Mouse (Mus musculus) embryonic facial prominence, embryonic 11.5 days (tissue): ENCODE results near the gene Lrrc4c. TPM values are rescaled to one million over a fixed set of nuclear protein-coding genes. Genes with fewer than 3 reads are reported as not detected.

ENCODE experiments used
- ATAC-seq: fragments of 200-750 bp; cut with Nextera tagmentation; replicated peaks from 2 replicates; pipeline ENCODE4 v1.8.0; 2017; ENCODE audit warnings: low read depth; ENCODE audit not compliant: insufficient number of reproducible peaks, low FRiP score, low TSS enrichment
- DNase-seq: peaks from one replicate; pipeline ENCODE4 v3.0.0-alpha.2; 2015; ENCODE audit warnings: low spot score
- H3K27ac ChIP-seq: fragments of 300-500 bp; sonication (generic); replicated peaks from 2 replicates; pipeline ENCODE4 v1.5.1; 2014; ENCODE audit warnings: mild to moderate bottlenecking, low read depth, low read length, control low read depth
- H3K27me3 ChIP-seq: fragments of 300-500 bp; sonication (generic); 2 replicates; pipeline ENCODE4 v1.6.1; 2014; ENCODE audit warnings: mild to moderate bottlenecking, low read length, moderate library complexity, mixed read lengths; ENCODE audit not compliant: control insufficient read depth, insufficient read depth
- H3K36me3 ChIP-seq: fragments of 300-500 bp; sonication (generic); replicated peaks from 2 replicates; pipeline ENCODE4 v1.6.1; 2014; ENCODE audit warnings: low read depth, mild to moderate bottlenecking, low read length, moderate library complexity, mixed read lengths; ENCODE audit not compliant: control insufficient read depth, insufficient read depth
- H3K4me1 ChIP-seq: fragments of 300-500 bp; sonication (generic); 2 replicates; pipeline ENCODE4 v1.6.1; 2014; ENCODE audit warnings: low read length, mixed read lengths; ENCODE audit not compliant: control insufficient read depth, insufficient read depth
- H3K4me2 ChIP-seq: fragments of 300-500 bp; sonication (generic); 2 replicates; pipeline ENCODE4 v1.6.1; 2014; ENCODE audit warnings: low read depth, mild to moderate bottlenecking, control low read depth, low read length, moderate library complexity
- H3K4me3 ChIP-seq: fragments of 300-500 bp; sonication (generic); 2 replicates; pipeline ENCODE4 v1.5.1; 2014; ENCODE audit warnings: low read depth, low read length, control low read depth
- H3K9ac ChIP-seq: fragments of 300-500 bp; sonication (generic); replicated peaks from 2 replicates; pipeline ENCODE4 v1.6.1; 2014; ENCODE audit warnings: mild to moderate bottlenecking, control low read depth, low read length
- H3K9me3 ChIP-seq: fragments of 300-500 bp; sonication (generic); replicated peaks from 2 replicates; pipeline ENCODE4 v1.6.1; 2016; ENCODE audit warnings: mild to moderate bottlenecking, low read length, inconsistent platforms, mixed read lengths; ENCODE audit not compliant: control insufficient read depth
- WGBS: fragments of 180-500 bp; shearing (Covaris S2); extraction: QIAGEN DNeasy Blood & Tissue Kit; methylation state at CpG from one replicate; pipeline ENCODE4 v1.1.7; 2014; 5-methylcytosine and 5-hydroxymethylcytosine counted together
- polyA plus RNA-seq: library from polyadenylated mRNA; unstranded; fragments of >200 nt; fragmentation: Nextera tagmentation; extraction: Ambion mirVana; gene quantifications from 2 replicates; pipeline ENCODE4 v1.2.1, GENCODE M21; 2014

Lrrc4c gene
- polyA plus RNA-seq, 1 experiment from 2014 or later: 2.2 TPM

- ATAC-seq: no peak
- H3K36me3 ChIP-seq: no peaks in the 10 kb centered on the region
- DNase-seq: no peak
- no peaks in the 10 kb centered on the region for H3K4me1 ChIP-seq
- no peak overlapping the region for H3K27ac ChIP-seq
- H3K4me3 ChIP-seq: no peak overlapping the region
- no peak overlapping the region for H3K9ac ChIP-seq
- no peaks in the 10 kb centered on the region for H3K9me3 ChIP-seq
- 87% methylated on average over 3 of the region's 3 CpGs for WGBS
- no peak overlapping the region for H3K4me2 ChIP-seq
- no peaks in the 10 kb centered on the region for H3K27me3 ChIP-seq
These were observed 727.7 kb downstream of the Lrrc4c start for GRCm38 (mm10) chr2:97045628-97046027.

DNA sequence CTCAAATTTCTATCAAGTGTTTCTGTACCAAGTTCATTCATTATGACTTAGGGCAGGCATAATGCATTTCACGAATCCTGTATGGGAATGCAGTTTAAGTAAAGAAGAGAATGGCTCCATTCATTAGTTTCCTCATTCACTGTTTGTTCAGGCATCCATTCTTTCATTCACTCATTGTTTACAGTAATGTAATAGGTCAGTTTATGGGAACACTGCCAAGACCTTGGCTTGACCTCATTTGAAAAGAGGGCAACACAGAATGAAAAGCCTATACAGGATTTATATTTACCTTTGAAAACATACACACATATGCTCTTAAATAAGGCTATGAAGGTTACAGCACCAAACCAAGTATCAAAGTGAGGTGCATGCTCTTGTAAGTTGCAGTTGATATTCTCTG, 762.2 kb downstream of the Lrrc4c start:
- DNase-seq (no peak), ATAC-seq (no peak)
- no peak overlapping the region for H3K27ac ChIP-seq
- no peaks in the 10 kb centered on the region for H3K9me3 ChIP-seq
- H3K9ac ChIP-seq: no peak overlapping the region
- no peak overlapping the region for H3K4me3 ChIP-seq
- H3K4me2 ChIP-seq: no peak overlapping the region
- 32% methylated on average over 1 of the region's 1 CpGs for WGBS
- H3K4me1 ChIP-seq: no peaks in the 10 kb centered on the region
- H3K27me3 ChIP-seq: no peaks in the 10 kb centered on the region
- H3K36me3 ChIP-seq: no peaks in the 10 kb centered on the region

DNA sequence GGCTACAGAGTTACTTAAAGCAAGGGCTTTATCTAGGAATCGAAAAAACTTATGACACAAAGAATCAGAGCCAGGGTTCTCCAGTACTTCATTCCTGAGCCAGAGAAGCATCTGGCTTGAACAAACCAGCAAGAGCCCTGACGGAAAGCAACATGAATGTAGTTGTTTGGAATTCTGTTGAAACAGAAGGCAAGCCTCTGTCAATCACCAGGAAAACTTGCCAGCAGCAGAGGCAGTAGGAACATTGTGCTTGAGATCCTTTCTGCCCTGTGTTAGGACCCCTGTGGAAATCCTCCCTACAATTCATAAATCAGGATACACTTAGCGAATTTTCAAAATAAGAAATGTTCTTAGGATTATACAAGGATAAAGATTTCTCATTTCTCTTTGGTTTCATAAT, 780.0 kb downstream of the Lrrc4c start:
- Histone ChIP-seq H3K4me3 (no peak overlapping the region), H3K36me3 (no peaks in the 10 kb centered on the region)
- no peak for ATAC-seq

DNA sequence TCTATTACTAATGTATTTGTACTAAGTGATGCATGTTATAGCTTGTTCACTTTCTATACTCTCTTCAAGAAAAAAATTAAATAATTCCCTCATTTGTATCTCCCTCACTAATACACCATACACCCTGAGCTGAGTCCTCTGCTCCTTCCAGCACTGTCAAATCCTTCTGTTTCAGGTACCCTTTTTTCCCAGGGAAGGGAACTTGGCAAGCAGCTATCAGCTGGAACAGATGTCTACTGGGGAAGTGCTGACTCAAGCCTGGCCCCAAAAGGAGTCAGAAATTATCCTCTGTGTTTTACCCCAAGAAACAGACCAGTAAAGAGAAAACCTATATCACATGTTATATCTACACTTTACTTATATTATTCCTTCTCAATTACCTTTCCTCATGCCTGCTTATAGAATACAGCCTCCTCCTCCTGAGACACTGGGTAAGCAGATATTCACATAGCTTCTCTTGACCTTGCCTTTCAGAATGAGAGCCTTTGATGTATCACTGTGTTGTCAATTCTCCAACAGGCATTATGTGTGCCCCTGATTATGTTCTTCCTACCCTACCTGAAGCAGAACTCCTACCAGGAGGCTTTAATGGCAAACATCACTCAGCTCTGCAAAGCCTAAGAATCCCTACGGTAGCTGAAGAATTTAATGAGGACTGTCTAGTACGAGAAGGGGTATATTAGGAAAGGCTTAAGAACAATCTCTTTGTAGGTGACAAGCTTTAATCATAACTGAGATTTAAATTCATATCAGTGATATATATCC, 785.6 kb downstream of the Lrrc4c start:
- H3K9ac ChIP-seq: no peak overlapping the region
- DNase-seq (no peak), ATAC-seq (no peak)
- no peak overlapping the region for H3K4me3 ChIP-seq
- no peaks in the 10 kb centered on the region for H3K36me3 ChIP-seq
- no peaks in the 10 kb centered on the region for H3K9me3 ChIP-seq
- no peak overlapping the region for H3K27ac ChIP-seq
- H3K27me3 ChIP-seq: no peaks in the 10 kb centered on the region
- H3K4me1 ChIP-seq: no peaks in the 10 kb centered on the region
- H3K4me2 ChIP-seq: no peak overlapping the region
- 74% methylated on average over 2 of the region's 2 CpGs for WGBS

More for the DNA sequence above, 780.0 kb downstream of the Lrrc4c start:
- Histone ChIP-seq H3K4me1 (no peaks in the 10 kb centered on the region), H3K9me3 (no peaks in the 10 kb centered on the region), H3K27ac (no peak overlapping the region), H3K4me2 (no peak overlapping the region), H3K27me3 (no peaks in the 10 kb centered on the region), H3K9ac (no peak overlapping the region)
- DNase-seq: no peak
- WGBS: 57% methylated on average over 3 of the region's 3 CpGs

DNA sequence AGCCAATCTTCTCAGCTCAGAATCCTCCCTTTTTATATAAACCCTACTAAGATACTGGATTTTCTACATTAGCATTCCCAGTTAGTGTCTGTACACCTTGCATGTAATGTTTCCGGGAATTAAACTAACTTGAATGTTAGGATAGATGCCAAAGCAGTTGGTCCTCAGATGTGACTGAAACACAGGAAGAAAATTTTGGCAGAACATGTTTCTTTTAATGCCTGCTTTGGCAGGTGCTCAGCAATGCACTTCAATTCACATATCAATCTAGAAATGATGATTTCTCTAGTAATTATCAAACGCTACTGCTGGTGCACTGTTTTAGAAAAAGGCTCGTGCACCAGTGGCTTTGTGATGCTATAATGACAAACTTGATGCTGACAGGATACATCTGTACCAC, 806.3 kb downstream of the Lrrc4c start:
- H3K9ac ChIP-seq: no peak overlapping the region
- ATAC-seq: no peak
- no peaks in the 10 kb centered on the region for H3K4me1 ChIP-seq
- WGBS: 86% methylated on average over 3 of the region's 3 CpGs
- H3K4me2 ChIP-seq: no peak overlapping the region
- no peak overlapping the region for H3K27ac ChIP-seq
- no peaks in the 10 kb centered on the region for H3K36me3 ChIP-seq
- no peaks in the 10 kb centered on the region for H3K27me3 ChIP-seq
- H3K9me3 ChIP-seq: no peaks in the 10 kb centered on the region
- DNase-seq: no peak
- H3K4me3 ChIP-seq: no peak overlapping the region

DNA sequence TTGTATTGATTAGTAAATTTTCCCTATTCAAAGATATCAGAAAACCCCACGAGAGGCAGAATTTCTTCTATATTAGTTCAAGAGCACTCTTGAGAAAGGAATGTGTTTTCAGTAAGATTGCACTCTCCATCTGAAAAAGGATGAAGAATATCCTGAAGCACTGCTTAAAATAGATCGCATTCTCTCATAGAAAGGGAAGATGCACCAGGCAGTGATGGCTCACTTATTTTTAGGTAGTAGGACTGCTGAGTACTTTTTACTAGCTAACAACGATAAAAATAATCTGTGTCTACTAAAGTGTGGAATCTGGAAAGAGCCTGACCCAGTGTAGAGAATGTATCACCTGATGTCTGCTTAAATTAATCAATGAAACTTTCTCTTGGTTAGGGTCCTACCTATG, 820.5 kb downstream of the Lrrc4c start:
- 91% methylated on average over 3 of the region's 3 CpGs for WGBS

GRCm38 (mm10) chr2:97151626-97152194, 833.7 kb downstream of the Lrrc4c start:
- Histone ChIP-seq H3K27me3 (no peaks in the 10 kb centered on the region), H3K9me3 (no peaks in the 10 kb centered on the region), H3K4me3 (no peak overlapping the region), H3K4me1 (no peaks in the 10 kb centered on the region), H3K36me3 (no peaks in the 10 kb centered on the region), H3K9ac (no peak overlapping the region), H3K4me2 (no peak overlapping the region), H3K27ac (no peak overlapping the region)
- 93% methylated on average over 3 of the region's 3 CpGs for WGBS
- ATAC-seq (no peak), DNase-seq (no peak)

More for the DNA sequence above, 820.5 kb downstream of the Lrrc4c start:
- Histone ChIP-seq H3K4me2 (no peak overlapping the region), H3K9ac (no peak overlapping the region), H3K27ac (no peak overlapping the region), H3K27me3 (no peaks in the 10 kb centered on the region), H3K36me3 (no peaks in the 10 kb centered on the region), H3K4me1 (no peaks in the 10 kb centered on the region), H3K9me3 (no peaks in the 10 kb centered on the region), H3K4me3 (no peak overlapping the region)
- DNase-seq (no peak), ATAC-seq (no peak)

GRCm38 (mm10) chr2:97165745-97166144, 847.8 kb downstream of the Lrrc4c start:
- H3K4me2 ChIP-seq: no peak overlapping the region
- no peaks in the 10 kb centered on the region for H3K4me1 ChIP-seq
- no peak overlapping the region for H3K9ac ChIP-seq
- H3K27ac ChIP-seq: no peak overlapping the region
- no peaks in the 10 kb centered on the region for H3K27me3 ChIP-seq
- H3K36me3 ChIP-seq: no peaks in the 10 kb centered on the region
- no peak for DNase-seq
- H3K9me3 ChIP-seq: no peaks in the 10 kb centered on the region
- H3K4me3 ChIP-seq: no peak overlapping the region
- no peak for ATAC-seq
- WGBS: 98% methylated on average over 2 of the region's 2 CpGs
